Mouse (Mus musculus) left cerebral cortex, adult 11 months (tissue): ENCODE results near the gene Sgpl1.

ENCODE experiments used
- DNase-seq: peaks from one replicate; pipeline ENCODE4 v3.0.0; 2022; ENCODE audit warnings: low spot score

Gene Sgpl1

GRCm38 (mm10) chr10:61147157-61148040, at the start of gene Sgpl1:
Gene Sgpl1, minus strand, starts transcription at chr10:61147703.
- peak; percentile 77 for DNase-seq

DNA sequence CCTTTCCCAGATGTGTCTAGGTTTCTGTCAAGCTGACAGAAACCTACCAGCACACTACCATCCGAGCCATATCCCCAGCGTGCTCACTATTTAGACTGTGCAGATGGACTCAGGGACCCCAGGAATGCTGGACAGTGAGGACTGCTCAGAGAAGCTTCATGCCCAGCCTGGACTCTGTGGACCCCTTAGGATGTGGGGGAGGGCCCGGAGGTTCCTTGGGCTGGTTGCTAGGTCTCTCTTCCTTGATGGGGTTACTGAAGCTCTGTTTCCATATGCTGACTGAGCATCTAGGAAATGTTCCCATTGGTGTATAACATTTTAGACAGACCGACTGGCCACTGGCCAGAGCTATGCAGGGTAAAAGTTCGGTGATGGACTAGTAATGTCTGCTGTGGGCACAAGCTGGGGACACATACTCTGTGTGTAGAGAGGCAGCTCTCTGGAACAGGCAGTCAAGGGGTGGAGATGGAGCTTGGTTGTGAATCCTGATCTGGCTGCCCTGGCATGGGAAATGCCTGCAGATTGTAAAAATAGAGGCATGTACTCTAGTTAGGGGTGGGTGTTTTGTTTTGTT, 48.3 kb upstream of the Sgpl1 start:
- DNase-seq = no peak

DNA sequence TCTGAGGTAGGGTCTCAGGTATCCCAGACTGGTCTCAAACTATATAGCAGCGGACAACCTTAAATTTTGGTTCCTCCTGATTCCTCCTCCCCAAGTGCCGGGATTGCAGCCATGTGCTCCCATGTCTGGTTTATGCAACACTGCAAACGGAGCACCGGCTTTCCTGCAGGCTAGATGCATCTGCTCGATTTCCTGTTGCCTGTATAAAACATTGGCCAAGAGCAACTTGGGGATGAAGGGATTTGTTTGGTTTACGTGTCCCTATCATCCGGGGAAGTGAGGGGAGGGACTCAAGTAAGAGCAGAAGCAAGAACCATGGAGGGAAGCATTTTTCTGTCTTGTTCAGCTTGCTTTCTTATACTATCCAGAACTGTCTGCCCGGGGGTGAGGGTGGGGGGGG, 47.7 kb upstream of the Sgpl1 start:
- DNase-seq = no peak

GRCm38 (mm10) chr10:61194611-61195010, 47.1 kb upstream of the Sgpl1 start:
- no peak for DNase-seq

DNA sequence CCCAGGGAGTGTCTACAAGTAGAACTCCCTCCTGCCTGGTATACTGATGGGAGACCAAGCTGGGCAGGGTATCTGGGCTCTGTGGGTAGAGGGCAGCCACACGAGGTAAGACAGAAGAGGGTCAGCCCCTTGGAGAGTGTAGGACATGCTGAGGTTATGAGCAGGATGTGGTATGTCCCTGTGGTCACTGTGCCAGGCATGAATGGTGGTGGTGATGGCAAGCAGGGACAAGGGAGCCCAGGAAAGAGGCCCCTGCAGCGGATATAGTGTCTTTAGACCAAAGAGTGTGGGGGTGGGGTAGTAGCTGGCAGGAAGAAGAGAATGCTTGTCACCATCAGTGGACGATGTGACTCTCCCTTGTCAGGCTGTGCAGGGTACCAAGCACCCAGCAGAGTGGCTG, 40.5 kb upstream of the Sgpl1 start:
- no peak for DNase-seq

GRCm38 (mm10) chr10:61187001-61187400, 39.5 kb upstream of the Sgpl1 start:
- no peak for DNase-seq

GRCm38 (mm10) chr10:61179927-61180326, 32.4 kb upstream of the Sgpl1 start:
- no peak for DNase-seq

- no peak for DNase-seq
Observed at GRCm38 (mm10) chr10:61178687-61179086, 31.2 kb upstream of the Sgpl1 start.

DNA sequence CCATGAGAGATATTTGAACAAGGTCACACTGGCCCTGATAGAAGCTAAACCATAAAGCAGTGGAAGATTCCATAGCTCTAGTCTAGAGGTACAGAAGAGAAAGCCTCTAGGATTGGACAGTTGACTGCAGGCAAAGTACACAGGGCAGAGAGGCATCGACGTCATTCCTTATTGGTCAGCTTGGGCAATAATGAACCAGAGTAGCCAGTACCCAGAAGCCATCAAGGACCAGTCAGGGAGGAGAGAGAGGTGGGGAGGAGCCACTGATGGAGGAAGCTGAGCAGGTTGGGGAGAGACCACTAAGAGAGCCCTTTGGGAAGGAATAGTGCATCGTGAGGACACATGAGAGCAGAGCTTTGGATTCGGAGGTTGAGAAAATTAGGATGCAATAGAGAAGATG, 30.2 kb upstream of the Sgpl1 start:
- no peak for DNase-seq

- DNase-seq = no peak
Observed at GRCm38 (mm10) chr10:61176221-61176790, 28.8 kb upstream of the Sgpl1 start.

DNA sequence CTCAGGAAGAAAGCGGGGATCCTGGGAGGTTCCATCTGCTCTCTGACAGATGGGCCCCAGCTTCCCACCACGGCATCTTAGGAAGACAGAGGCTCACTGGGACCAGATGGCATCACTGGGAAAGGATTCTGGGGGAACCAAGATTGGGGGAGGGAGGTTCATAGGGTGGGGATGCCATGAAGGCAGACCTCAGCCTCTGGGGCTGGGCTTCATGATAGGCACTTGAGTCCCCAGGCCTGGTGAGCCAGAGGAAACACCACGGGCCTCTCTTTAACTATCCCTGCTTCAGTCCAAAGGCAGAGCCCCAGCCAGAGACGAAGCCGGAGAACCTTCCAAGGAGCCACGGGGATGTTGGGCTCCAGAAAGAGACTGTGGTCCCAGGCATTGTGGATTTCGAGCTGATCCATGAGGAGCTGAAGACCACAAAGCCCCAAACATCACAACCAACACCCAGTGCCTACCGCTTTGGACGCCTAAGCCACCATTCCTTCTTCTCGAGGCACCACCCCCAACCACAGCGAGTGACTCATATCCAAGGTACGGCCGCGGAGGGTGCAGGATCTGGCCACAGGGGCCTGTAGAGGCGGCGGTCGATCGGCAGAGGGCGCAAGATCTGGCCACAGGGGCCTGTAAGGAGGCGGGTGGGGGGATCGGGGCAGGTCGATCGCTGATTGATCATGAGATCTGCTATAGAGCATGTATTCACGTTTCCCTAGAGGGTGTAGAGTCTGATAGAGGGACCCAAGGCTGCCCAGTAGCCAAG, 28.1 kb upstream of the Sgpl1 start:
- DNase-seq = no peak

DNA sequence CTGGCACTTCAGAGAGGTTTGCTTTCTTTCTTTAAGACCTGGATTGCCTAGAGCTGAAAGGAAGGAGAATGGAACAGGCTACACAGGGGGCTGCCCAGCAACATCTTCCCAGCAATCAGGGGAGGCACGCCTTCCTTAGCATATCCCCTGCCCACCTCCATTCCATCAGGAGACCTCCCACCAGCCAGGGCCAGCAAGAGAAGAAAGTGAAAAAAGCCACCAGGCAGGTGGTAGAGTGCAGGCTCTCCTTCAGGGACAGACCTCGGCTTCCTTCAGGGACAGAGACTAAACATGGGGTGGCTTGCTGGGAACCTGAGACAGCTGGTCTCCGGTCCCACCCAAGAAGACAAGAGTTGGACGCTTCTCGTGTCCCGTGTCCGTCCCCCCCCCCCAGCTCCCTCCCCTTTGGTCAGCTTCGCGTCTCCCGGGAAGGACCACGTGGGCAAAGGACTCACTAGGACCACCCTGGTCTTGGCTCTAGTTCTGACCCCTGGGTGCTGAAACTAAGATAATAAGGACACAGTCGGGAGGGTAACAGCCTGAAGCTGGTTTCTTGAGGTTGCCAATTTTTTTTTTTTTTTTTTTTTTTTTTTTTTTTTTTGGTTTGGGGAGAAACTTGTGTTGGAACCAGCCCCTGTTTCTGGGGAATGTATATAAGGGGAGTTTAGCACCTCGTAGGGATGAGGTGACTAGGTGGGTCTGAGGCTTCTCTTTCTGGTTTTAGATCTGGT, 27.4 kb upstream of the Sgpl1 start:
- DNase-seq = no peak

- no peak for DNase-seq
Observed at GRCm38 (mm10) chr10:61172496-61172895, 25.0 kb upstream of the Sgpl1 start.

DNA sequence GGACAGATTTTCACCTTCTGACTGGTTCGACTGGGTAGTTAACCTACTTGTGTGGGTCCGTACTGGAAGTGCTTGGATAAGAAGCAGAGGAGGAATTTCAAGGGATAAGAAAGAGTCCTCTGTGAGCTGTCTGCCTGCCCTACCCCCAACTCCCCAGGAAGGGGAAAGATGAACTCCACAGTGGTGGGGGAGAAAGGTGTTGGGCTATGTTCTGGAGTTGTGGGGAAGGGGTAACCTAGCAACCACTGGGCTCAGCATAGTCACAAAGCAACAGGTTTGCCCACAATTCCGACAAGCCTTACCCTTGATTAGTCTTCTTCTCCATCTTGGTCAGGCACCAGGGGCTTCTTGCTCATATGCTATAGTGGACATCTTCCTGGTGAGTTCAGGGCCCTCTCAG, 24.2 kb upstream of the Sgpl1 start, which contains the start of gene Tbata:
Gene Tbata (plus strand): TSS at position 301 of the 400 bp plus-strand sequence.
- no peak for DNase-seq

GRCm38 (mm10) chr10:61168393-61168792, 20.9 kb upstream of the Sgpl1 start:
- no peak for DNase-seq

DNA sequence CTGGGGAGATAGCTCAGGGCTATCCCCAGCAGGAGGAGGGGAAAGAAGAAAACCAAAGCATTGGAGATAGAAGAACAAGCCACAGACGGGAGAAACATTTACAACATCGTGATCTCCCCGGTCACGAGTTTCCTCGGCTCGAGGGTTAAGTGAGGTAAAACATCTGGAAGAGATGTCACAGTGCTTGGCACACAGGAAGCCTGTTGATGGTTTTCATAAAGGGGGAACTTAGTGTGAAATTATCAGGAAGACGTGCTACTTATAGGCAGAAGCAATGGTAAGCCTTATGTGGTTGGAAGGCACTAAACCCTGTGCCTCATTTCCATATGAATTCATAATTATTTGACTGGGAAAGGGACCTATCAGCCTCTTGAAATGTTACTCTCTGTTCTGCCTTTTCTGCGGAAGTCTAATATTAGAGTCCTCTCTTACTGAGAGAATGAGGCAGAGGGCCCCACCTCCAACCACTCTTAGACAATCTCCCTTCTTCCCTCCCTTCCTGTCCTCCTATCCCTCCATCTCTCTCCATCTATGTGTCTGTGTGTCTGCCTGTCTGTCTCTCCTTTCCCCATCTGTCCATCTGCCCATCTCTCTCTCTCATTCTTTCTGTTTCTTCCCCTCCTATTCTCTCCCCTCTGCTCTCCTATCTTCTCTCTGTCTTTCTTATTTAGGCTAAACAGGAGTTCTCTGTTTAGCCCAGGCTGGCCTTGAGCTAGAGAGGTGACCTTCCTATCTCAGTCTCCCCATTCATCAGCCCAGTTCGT, 20.0 kb upstream of the Sgpl1 start:
- DNase-seq = no peak

GRCm38 (mm10) chr10:61162366-61162765, 14.9 kb upstream of the Sgpl1 start:
- DNase-seq = no peak

- no peak for DNase-seq
Observed at GRCm38 (mm10) chr10:61160671-61161070, 13.2 kb upstream of the Sgpl1 start.

- no peak for DNase-seq
Observed at GRCm38 (mm10) chr10:61160089-61160488, 12.6 kb upstream of the Sgpl1 start.

GRCm38 (mm10) chr10:61158594-61158993, 11.1 kb upstream of the Sgpl1 start:
- DNase-seq = no peak

DNA sequence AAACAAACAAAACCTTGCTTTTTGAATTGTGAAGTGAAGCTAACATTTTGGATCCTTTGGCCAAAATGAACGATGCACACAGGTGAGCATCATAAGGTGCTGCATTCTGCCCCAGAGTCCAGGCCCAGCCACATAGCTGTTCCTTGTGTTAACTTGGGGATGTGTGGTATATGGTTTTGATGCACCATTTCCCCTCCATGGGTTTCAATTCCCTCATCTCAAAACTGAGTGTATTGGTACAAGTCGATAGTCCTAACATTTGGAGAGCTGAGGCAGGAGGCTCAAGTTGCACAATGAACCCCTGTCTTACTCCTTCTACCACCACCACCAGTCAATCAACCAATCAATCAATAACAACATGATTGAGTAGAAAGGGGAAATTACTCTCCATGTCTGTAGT, 8.9 kb upstream of the Sgpl1 start:
- DNase-seq = no peak
